Mouse (Mus musculus) adrenal gland, adult 8-10 months (tissue): ENCODE results near the gene Rab3ip. TPM values are rescaled to one million over a fixed set of nuclear protein-coding genes. Genes with fewer than 3 reads are reported as not detected.

Experiments
- DNase-seq: peaks from one replicate; pipeline ENCODE4 v3.0.0; 2022
- total RNA-seq, 4 experiments: library from RNA; stranded (reverse); gene quantifications; 2 replicates each; pipeline ENCODE4 v1.2.4; 2022

Gene Rab3ip
- total RNA-seq, 4 experiments from 2014 or later: 32.8 to 50.0 (median 37.1) TPM

- no peak for DNase-seq
These were observed 30.9 kb downstream of the Rab3ip start for GRCm38 (mm10) chr10:116919368-116920317.

GRCm38 (mm10) chr10:116916581-116916980, 34.0 kb downstream of the Rab3ip start:
- DNase-seq: no peak

- no peak for DNase-seq
These were observed 35.3 kb downstream of the Rab3ip start for GRCm38 (mm10) chr10:116915286-116915685.

- DNase-seq: peak; percentile 60
These were observed 36.0 kb downstream of the Rab3ip start for GRCm38 (mm10) chr10:116914586-116914985.

- no peak for DNase-seq
These were observed 36.8 kb downstream of the Rab3ip start for GRCm38 (mm10) chr10:116913647-116914273.

GRCm38 (mm10) chr10:116912850-116913249, 37.7 kb downstream of the Rab3ip start:
- no peak for DNase-seq

- no peak for DNase-seq
These were observed 41.5 kb downstream of the Rab3ip start for GRCm38 (mm10) chr10:116908901-116909642.

- DNase-seq: no peak
These were observed 43.8 kb downstream of the Rab3ip start for GRCm38 (mm10) chr10:116906794-116907193.

GRCm38 (mm10) chr10:116904503-116904908, 46.1 kb downstream of the Rab3ip start:
- DNase-seq: no peak

- DNase-seq: no peak
These were observed 54.0 kb downstream of the Rab3ip start, which contains the start of gene Myrfl for GRCm38 (mm10) chr10:116896336-116897177. Myrfl (minus strand) TSS chr10:116896919.

- DNase-seq: no peak
These were observed 55.3 kb downstream of the Rab3ip start for GRCm38 (mm10) chr10:116895108-116895833.

- no peak for DNase-seq
These were observed 56.0 kb downstream of the Rab3ip start for GRCm38 (mm10) chr10:116894540-116894939.

GRCm38 (mm10) chr10:116893753-116894152, 56.8 kb downstream of the Rab3ip start:
- peak; percentile 10 for DNase-seq

GRCm38 (mm10) chr10:116890587-116890986, 60.0 kb downstream of the Rab3ip start:
- DNase-seq: no peak

- no peak for DNase-seq
These were observed 66.0 kb downstream of the Rab3ip start for GRCm38 (mm10) chr10:116884552-116884951.

- DNase-seq: no peak
These were observed 67.0 kb downstream of the Rab3ip start for GRCm38 (mm10) chr10:116883531-116883930.

GRCm38 (mm10) chr10:116877436-116877835, 73.1 kb downstream of the Rab3ip start:
- DNase-seq: no peak

GRCm38 (mm10) chr10:116874490-116874889, 76.1 kb downstream of the Rab3ip start:
- DNase-seq: no peak

GRCm38 (mm10) chr10:116872016-116872410, 78.6 kb downstream of the Rab3ip start:
- DNase-seq: no peak

GRCm38 (mm10) chr10:116871329-116872015, 79.1 kb downstream of the Rab3ip start:
- no peak for DNase-seq
